Mouse (Mus musculus) spleen, adult 2 months (tissue): ENCODE data around the gene Cdk17. TPM values are rescaled to one million over a fixed set of nuclear protein-coding genes. Genes with fewer than 3 reads are reported as not detected.
A peak's percentile ranks its signal among the peaks of the same experiment; 100 is the strongest.

Experiments
- DNase-seq, 2 experiments: peaks; one replicate each; pipeline versions ENCODE4 v3.0.0 to v3.0.0-alpha.2; 2012 to 2021; ENCODE audit warnings: low spot score in 2 of 2, low read depth in 1 of 2
- H3K27ac ChIP-seq: fragments of 200-500 bp; 2 replicates; pipeline ENCODE4 v1.5.1; 2012; ENCODE audit warnings: low read length, inconsistent platforms; ENCODE audit not compliant: insufficient read depth
- H3K27me3 ChIP-seq: fragments of 200-500 bp; 2 replicates; pipeline ENCODE4 v1.6.1; 2012; ENCODE audit warnings: mild to moderate bottlenecking, moderate library complexity, low read length, inconsistent platforms; ENCODE audit not compliant: control insufficient read depth, insufficient read depth
- H3K36me3 ChIP-seq: fragments of 200-500 bp; 2 replicates; pipeline ENCODE4 v1.6.1; 2012; ENCODE audit warnings: mild to moderate bottlenecking, low read length, inconsistent platforms; ENCODE audit not compliant: control insufficient read depth, insufficient read depth
- H3K4me1 ChIP-seq: fragments of 200-500 bp; 2 replicates; pipeline ENCODE4 v1.6.1; 2011; ENCODE audit warnings: inconsistent platforms; ENCODE audit not compliant: control insufficient read depth, insufficient read depth, insufficient read length
- H3K4me3 ChIP-seq: fragments of 200-500 bp; 2 replicates; pipeline ENCODE4 v1.5.1; 2011; ENCODE audit warnings: mild to moderate bottlenecking, inconsistent platforms; ENCODE audit not compliant: insufficient read depth, insufficient read length; ENCODE audit errors: extremely low read depth
- CTCF ChIP-seq: fragments of 200-500 bp; IDR thresholded peaks from 2 replicates; pipeline ENCODE4 v1.5.1; 2011; ENCODE audit warnings: mild to moderate bottlenecking, inconsistent platforms; ENCODE audit not compliant: insufficient read depth, insufficient read length, insufficient replicate concordance; ENCODE audit errors: extremely low read depth
- POLR2A ChIP-seq: fragments of 200-500 bp; IDR thresholded peaks from 2 replicates; pipeline ENCODE4 v1.6.1; 2011; ENCODE audit warnings: low read depth, low read length, inconsistent platforms
- WGBS: fragments of 180-500 bp; shearing (Covaris S2); methylation state at CpG from one replicate; pipeline ENCODE4 v1.1.7; 2018; 5-methylcytosine and 5-hydroxymethylcytosine counted together
- polyA plus RNA-seq: library from polyadenylated mRNA; depleted of rRNA; stranded (reverse); fragments of >200 nt; gene quantifications from 2 replicates; pipeline ENCODE4 v1.2.3, GENCODE M21; 2012

The Cdk17 gene
- polyA plus RNA-seq, 1 experiment = 27.3 TPM

DNA sequence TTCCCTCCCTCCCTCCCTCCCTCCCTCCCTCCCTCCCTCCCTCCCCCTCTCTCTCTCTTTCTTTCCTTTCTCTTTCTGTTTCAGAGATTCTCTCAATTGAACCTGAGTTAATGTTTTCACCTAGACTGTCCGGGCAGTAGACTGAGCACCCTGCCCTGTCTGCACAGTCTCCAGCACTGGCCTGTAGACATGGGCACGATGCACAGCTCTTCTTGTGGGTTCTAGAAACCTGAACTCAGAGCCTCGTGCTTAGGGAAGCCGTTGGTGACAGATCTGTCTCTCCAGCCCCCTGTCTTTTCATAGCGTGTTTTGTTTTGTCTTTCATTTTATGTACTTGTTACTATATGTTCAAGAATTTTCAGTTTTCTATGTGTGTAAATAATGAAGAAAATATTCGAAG is 6.6 kb downstream of the Cdk17 start:
- H3K36me3 ChIP-seq = no peaks in the 10 kb centered on the region
- H3K4me1 ChIP-seq = peaks cover 32% of the 10 kb centered on the region
- no peak for DNase-seq
- H3K4me3 ChIP-seq = peak overlapping the region; percentile 53
- no peak for TF ChIP-seq POLR2A
- TF ChIP-seq CTCF = no peak
- peak overlapping the region; percentile 88 for H3K27ac ChIP-seq
- WGBS = 10% methylated on average over 6 of the region's 6 CpGs
- no peaks in the 10 kb centered on the region for H3K27me3 ChIP-seq

DNA sequence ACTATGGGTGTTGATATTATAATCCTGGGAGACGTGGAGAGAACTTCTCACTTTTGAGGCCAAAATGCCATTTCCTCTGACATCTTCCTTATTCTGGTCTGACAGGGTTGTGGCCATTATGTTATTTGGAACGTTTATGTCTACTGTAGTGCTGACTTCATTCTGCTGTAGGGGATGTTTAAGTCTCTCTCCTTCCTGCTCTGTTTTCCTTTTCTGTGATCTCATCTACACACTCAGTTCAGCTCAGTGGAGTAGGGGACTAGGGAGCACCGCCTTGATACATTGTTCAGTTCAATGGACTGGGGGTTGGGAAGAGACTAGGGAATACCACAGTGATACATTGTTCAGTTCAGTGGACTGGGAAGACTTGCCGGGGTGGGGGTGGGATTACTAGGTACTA is 7.4 kb downstream of the Cdk17 start:
- DNase-seq = no peak
- no peak for TF ChIP-seq CTCF
- no peak for TF ChIP-seq POLR2A
- WGBS = 19% methylated on average over 4 of the region's 4 CpGs
- Histone ChIP-seq H3K36me3 (no peaks in the 10 kb centered on the region), H3K4me1 (peaks cover 32% of the 10 kb centered on the region), H3K27ac (peak overlapping the region; percentile 38), H3K4me3 (no peak overlapping the region), H3K27me3 (no peaks in the 10 kb centered on the region)

DNA sequence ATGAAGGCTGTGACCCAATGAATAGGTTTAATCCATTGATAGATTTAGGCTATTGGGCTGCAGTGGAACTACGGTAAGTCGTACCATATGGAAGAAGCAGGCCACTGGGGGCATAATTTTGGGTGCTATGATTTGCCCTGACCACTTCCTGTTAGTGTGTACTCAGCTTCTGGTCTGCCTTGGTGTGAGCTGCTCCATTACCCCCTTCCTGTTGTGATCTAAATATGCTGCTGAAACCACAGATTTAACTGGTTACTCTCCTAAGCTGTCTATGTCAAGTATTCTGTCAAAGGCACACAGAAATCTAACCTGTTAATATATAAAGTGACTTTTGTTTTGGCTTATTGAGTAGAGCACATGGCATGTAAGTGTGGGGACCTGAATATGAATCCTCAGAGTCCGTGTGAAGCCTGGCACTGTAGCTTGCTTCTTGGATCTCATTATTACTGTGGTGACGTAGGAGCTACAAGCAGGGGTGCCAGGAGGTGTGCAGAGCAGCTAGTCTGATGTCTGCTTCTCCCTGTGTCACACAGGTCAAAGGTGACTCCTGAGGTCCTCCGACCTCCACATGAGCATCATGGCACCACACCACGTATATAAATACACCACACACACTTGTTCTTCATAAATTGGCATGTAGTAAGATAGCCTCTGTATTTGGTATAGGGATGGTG is 10.6 kb downstream of the Cdk17 start:
- WGBS = 32% methylated on average over 6 of the region's 6 CpGs
- TF ChIP-seq POLR2A (no peak), CTCF (no peak)
- H3K27ac ChIP-seq = peak overlapping the region; percentile 85
- H3K27me3 ChIP-seq = no peaks in the 10 kb centered on the region
- peaks cover 3% of the 10 kb centered on the region for H3K36me3 ChIP-seq
- peaks cover 26% of the 10 kb centered on the region for H3K4me1 ChIP-seq
- DNase-seq = peak; percentile 67 to 82
- no peak overlapping the region for H3K4me3 ChIP-seq

DNA sequence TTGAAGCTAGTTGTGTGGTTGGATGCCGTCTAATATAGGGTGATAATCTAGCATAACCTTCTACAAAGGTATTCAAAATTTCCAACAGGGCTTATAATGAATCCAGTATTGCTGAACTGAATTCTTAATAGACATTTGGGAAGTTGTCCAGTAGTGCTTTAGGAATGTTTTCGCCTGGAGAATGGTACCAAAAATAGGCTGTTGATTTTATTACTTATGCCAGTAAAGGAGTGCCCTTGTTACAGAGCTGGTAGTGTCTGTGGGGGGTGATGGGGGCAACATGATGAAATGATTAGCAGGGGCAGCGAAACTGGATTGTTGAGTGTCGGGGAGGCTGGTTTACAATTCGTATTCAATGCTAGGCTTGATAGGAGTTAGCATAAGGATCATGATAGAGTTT is 16.8 kb downstream of the Cdk17 start:
- peaks cover 2% of the 10 kb centered on the region; the same call in 1 of the 2 replicates for H3K4me1 ChIP-seq
- peaks cover 3% of the 10 kb centered on the region for H3K36me3 ChIP-seq
- H3K4me3 ChIP-seq = no peak overlapping the region
- 87% methylated on average over 5 of the region's 5 CpGs for WGBS
- no peaks in the 10 kb centered on the region for H3K27me3 ChIP-seq
- TF ChIP-seq CTCF (no peak), POLR2A (no peak)
- no peak for DNase-seq
- no peak overlapping the region for H3K27ac ChIP-seq

DNA sequence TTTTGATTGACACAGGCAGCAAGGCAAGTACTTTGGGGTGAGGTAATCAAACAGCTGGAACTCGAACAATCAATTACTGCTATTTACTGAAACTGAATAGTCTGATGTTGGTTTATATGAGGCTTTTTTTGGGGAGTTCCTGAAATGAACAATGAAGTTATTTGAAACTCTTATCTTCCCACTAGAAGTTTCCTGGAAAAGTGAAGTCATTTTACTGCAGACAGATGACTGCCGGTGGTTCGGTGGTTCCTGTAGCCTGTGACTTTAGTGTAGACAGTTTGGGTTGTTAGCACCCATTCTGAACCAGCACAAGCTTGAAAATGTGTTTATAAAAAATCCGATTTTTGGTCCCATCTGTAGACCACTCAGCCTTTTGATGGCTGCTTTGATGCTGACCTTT is 17.2 kb downstream of the Cdk17 start:
- Histone ChIP-seq H3K4me1 (peaks cover 2% of the 10 kb centered on the region; the same call in 1 of the 2 replicates), H3K27ac (no peak overlapping the region), H3K4me3 (no peak overlapping the region), H3K36me3 (peaks cover 3% of the 10 kb centered on the region), H3K27me3 (no peaks in the 10 kb centered on the region)
- WGBS = 51% methylated on average over 4 of the region's 4 CpGs
- TF ChIP-seq POLR2A = no peak
- no peak for TF ChIP-seq CTCF
- no peak for DNase-seq

DNA sequence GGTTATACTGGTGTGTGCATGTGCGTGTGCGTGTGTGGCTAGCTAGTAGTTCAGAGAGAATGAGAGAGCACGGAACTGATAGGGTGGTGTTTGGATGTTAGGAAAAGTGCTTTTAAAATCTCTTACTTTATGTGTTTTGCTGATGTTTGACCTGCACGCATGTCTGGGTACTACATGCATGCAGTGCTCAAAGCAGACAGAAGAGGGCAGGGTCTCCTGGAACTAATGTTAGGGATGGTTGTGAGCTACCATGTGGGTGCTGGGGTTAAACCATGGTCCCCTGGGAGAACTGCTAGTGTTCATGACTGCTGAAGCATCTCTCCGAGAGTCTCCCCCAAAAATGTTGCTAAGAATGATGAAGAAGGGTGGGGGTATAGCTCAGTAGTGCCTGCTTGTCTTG is 18.0 kb downstream of the Cdk17 start:
- no peak for DNase-seq
- H3K27ac ChIP-seq = no peak overlapping the region
- no peaks in the 10 kb centered on the region for H3K27me3 ChIP-seq
- H3K36me3 ChIP-seq = peaks cover 2% of the 10 kb centered on the region
- TF ChIP-seq POLR2A (no peak), CTCF (no peak)
- H3K4me1 ChIP-seq = peaks cover 3% of the 10 kb centered on the region; the same call in 1 of the 2 replicates
- 92% methylated on average over 5 of the region's 5 CpGs for WGBS
- no peak overlapping the region for H3K4me3 ChIP-seq
